Mouse (Mus musculus): ENCODE results near the gene Mrpl9.

Mrpl9 gene

GRCm38 (mm10) chr3:94465632-94466430 lies 22.7 kb downstream of the Mrpl9 start:
- DNase-seq (ENCODE audit: low spot score in 2 of 2) = no peak

DNA sequence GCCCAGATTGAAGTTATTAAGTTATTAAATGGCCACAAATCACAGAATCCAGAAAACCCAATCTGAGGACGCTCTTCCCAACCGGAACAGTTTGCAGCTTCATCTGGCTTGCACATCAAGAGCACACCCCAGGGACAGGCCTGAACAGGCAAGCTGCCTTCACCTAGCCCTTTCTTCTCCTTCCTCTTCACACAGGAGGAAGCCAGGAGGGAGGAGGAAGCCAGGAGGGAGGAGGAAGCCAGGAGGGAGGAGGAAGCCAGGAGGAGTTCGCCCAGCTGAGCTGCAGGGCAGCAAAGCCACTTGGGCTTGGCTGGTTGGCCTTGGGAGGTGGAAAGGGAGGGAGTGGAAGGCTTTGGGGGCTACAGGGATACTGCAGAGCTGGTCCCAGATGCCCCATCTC lies 25.8 kb downstream of the Mrpl9 start:
- DNase-seq (ENCODE audit: low spot score in 2 of 2) = no peak

- DNase-seq (ENCODE audit: low spot score in 2 of 2) = no peak
These were observed 29.5 kb downstream of the Mrpl9 start for GRCm38 (mm10) chr3:94472447-94473114.

DNA sequence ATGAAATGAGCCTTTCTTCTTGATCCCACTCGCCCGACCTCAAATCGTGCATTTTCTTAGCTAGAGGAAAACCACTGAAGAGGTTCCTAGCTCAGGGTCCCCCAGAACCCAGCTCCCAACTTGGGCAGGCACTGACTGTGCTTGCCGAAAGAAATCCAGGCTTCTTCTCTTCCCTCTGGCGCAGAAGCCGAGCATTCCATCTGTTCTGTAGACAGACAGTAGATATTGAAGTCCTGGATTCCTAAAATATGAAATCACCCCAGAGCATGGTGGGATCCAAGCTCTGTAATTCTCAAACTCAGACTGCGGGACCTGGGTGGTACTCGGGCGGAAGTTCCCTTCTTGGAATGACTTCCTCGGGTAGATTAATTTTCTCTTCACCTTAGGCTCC lies 30.0 kb downstream of the Mrpl9 start:
- no peak for DNase-seq (ENCODE audit: low spot score in 2 of 2)

DNA sequence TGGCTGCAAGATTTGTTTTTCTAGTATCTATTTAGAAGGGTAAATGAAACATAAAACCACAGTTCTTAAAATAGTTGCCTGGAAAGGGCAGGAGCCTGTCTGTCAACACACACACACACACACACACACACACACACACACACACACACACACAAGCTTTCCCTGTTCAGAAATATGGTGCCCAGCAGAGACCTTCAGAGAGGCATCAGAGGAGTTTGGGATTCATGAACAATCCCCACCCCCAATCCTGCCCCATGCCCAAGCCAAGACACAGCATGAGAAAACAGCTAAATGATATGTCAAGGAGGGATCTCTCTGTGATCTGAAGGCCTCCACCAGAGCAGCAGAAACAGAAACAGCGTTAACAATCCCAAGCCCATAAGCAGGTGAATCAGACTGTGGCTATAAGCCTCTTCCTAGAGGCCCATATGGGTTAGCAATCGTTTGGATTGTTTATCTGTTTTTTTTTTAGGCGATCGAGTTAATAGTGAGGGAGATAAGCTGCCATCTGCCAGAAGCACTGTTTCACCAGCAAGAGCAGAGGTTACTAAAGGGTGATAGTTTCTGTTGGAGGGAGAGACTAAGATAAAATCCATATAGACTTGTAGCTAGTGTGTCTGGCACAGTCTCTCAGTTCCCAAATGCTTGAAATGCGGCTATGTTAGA lies 30.6 kb downstream of the Mrpl9 start:
- no peak for DNase-seq (ENCODE audit: low spot score in 2 of 2)

GRCm38 (mm10) chr3:94476301-94477035 lies 33.4 kb downstream of the Mrpl9 start:
- no peak for DNase-seq (ENCODE audit: low spot score in 2 of 2)

DNA sequence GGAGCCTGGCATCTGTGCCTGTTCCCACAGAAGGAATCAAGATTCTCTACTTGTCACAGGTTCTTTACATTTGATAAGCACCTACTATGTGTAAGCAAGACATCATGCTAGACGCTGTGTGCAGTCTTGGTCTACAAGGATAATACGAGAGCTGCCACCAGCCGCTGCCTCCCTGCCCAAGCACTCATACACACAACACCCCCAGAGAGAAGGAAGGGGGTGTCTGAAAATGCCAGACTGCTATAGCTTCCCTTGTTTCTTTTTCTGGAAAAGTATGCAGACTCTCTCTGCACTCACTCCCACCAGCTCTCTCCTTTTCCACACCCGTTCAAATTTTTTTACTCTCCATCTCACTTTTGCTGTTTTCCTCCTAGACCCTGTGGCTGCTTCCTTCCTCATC lies 34.3 kb downstream of the Mrpl9 start:
- DNase-seq (ENCODE audit: low spot score in 2 of 2) = no peak

GRCm38 (mm10) chr3:94477981-94478422 lies 34.9 kb downstream of the Mrpl9 start, which contains the start of gene Celf3:
Gene Celf3 (plus strand): TSS chr3:94478295.
- no peak for DNase-seq (ENCODE audit: low spot score in 2 of 2)

GRCm38 (mm10) chr3:94478591-94479169 lies 35.6 kb downstream of the Mrpl9 start:
- no peak for DNase-seq (ENCODE audit: low spot score in 2 of 2)

- no peak for DNase-seq (ENCODE audit: low spot score in 2 of 2)
These were observed 36.4 kb downstream of the Mrpl9 start for GRCm38 (mm10) chr3:94479564-94479963.

- no peak for DNase-seq (ENCODE audit: low spot score in 2 of 2)
These were observed 37.3 kb downstream of the Mrpl9 start, which contains the start of gene Riiad1 for GRCm38 (mm10) chr3:94480291-94480884. Gene Riiad1 (minus strand): TSS chr3:94480341.

GRCm38 (mm10) chr3:94481429-94481828 lies 38.3 kb downstream of the Mrpl9 start:
- no peak for DNase-seq (ENCODE audit: low spot score in 2 of 2)

DNA sequence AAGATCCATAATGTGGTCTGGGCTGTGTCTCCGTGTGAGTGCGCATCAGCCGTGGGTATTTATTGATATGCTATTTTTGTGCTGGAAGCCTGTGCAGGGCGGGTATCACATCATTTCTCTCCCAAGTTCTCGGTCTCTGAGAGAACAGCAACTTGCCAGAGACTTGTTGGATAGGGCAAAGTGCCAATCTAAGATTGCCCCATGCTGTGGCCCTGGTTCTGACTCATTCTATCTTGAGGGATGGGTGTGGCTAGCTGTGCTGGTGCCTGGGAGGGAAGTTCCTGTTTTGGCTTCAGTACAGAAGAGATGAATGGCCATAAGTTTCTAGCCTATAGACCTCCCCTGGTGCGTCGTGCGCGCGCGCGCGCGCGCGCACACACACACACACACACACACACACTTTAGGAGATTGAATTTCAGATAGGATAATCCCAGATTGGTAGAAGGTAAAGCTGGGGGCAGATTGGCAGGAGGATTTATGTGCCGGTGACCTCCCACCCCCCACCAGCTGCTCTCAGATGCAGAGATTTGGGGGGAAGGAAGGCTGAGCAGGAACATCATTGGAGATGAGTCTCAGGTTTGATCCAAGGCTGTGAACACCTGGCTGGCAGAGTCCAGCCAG lies 39.8 kb downstream of the Mrpl9 start:
- no peak for DNase-seq (ENCODE audit: low spot score in 2 of 2)

DNA sequence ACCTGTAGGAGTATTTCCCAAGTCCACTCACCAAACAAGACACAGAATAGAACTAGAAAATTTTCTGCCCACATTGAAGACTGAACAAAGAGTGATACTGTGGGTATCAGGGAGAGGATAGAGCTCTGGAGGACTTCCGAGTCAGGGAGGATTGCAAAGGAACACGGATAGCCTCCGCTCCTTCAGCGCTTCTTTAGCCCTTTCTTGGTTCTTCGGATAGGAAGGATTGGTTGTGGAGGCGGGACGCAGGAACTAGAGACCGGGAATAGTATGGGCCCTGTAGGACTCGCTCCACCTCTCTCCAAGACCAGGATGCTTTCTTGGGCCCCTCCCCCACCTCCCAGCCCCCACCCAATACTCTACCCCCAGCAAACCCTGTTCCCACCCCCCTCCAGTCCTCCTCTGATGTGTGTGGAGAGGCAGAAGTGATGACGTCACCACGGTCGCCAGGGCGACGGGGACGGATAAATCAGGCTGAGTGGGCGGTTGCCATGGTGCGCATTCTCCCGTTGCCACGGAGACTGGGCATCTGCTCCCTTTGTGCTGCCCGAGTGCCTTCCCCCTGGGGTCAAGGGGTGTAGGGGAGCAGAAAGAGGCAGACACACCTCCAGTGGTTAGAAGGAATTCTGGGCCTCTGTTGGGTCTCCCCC lies 40.8 kb downstream of the Mrpl9 start:
- no peak for DNase-seq (ENCODE audit: low spot score in 2 of 2)

GRCm38 (mm10) chr3:94485922-94486321 lies 42.8 kb downstream of the Mrpl9 start:
- no peak for DNase-seq (ENCODE audit: low spot score in 2 of 2)

DNA sequence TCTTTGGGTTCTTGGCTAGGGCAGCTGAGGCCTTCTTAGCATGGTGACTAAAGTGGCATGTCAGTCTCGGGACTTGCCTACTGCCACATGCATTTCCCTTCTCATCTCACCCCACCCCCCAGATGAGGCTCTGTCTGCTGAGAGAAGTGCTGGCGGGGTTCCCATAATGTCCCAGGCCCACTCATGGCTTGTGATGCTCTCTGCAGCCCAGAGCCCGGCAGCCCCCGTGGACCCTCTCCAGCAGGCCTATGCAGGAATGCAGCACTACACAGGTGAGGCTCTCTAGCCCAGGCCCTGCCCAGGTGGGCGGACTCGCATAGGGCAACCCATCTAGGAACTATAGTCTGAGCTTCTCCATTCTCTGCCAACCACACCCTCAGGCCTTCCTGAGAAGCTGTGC lies 44.5 kb downstream of the Mrpl9 start:
- no peak for DNase-seq (ENCODE audit: low spot score in 2 of 2)

- DNase-seq (ENCODE audit: low spot score in 2 of 2) = no peak
These were observed 54.0 kb downstream of the Mrpl9 start for GRCm38 (mm10) chr3:94497162-94497561.

Measured in spleen, postnatal 14 days (tissue).